Mouse (Mus musculus) frontal cortex, postnatal 10 days (tissue): ENCODE results near the gene Limk2.

ENCODE experiments used
- DNase-seq, 2 experiments: peaks; one replicate each; pipeline ENCODE4 v3.0.0; 2022; ENCODE audit warnings: low spot score in 2 of 2, mixed read lengths in 1 of 2

Gene Limk2

GRCm38 (mm10) chr11:3334141-3334710 lies 74.8 kb downstream of the Limk2 start:
- DNase-seq = no peak

GRCm38 (mm10) chr11:3333111-3333695 lies 75.8 kb downstream of the Limk2 start:
- DNase-seq = no peak

- DNase-seq = peak; percentile 90
These were observed 77.0 kb downstream of the Limk2 start for GRCm38 (mm10) chr11:3331756-3332642.

- DNase-seq = no peak
These were observed 77.8 kb downstream of the Limk2 start for GRCm38 (mm10) chr11:3330991-3331750.

GRCm38 (mm10) chr11:3330566-3330965 lies 78.4 kb downstream of the Limk2 start:
- DNase-seq = peak; percentile 79 to 82

GRCm38 (mm10) chr11:3329891-3330451 lies 79.0 kb downstream of the Limk2 start, which contains the start of gene Pik3ip1:
Gene Pik3ip1, plus strand, starts transcription at chr11:3330401.
- no peak for DNase-seq

- DNase-seq = no peak
These were observed 79.9 kb downstream of the Limk2 start for GRCm38 (mm10) chr11:3328806-3329775.

- no peak for DNase-seq
These were observed 80.7 kb downstream of the Limk2 start for GRCm38 (mm10) chr11:3328271-3328670.

GRCm38 (mm10) chr11:3318286-3318685 lies 90.7 kb downstream of the Limk2 start:
- DNase-seq = no peak

- DNase-seq = peak in 1 of 2 experiments; percentile 50
These were observed 94.8 kb downstream of the Limk2 start for GRCm38 (mm10) chr11:3314148-3314547.

GRCm38 (mm10) chr11:3313294-3313693 lies 95.7 kb downstream of the Limk2 start:
- DNase-seq = no peak

- no peak for DNase-seq
These were observed 97.2 kb downstream of the Limk2 start for GRCm38 (mm10) chr11:3311586-3312347.

- no peak for DNase-seq
These were observed 98.0 kb downstream of the Limk2 start for GRCm38 (mm10) chr11:3310789-3311585.

- no peak for DNase-seq
These were observed 99.1 kb downstream of the Limk2 start for GRCm38 (mm10) chr11:3309884-3310283.

GRCm38 (mm10) chr11:3307875-3308274 lies 101.1 kb downstream of the Limk2 start:
- no peak for DNase-seq

- no peak for DNase-seq
These were observed 103.2 kb downstream of the Limk2 start for GRCm38 (mm10) chr11:3305821-3306220.

GRCm38 (mm10) chr11:3302792-3303191 lies 106.2 kb downstream of the Limk2 start:
- DNase-seq = no peak

- DNase-seq = no peak
These were observed 106.6 kb downstream of the Limk2 start for GRCm38 (mm10) chr11:3302385-3302784.

- DNase-seq = no peak
These were observed 107.9 kb downstream of the Limk2 start for GRCm38 (mm10) chr11:3301075-3301474.
